Mouse (Mus musculus): ENCODE results near the gene Daxx. TPM values are rescaled to one million over a fixed set of nuclear protein-coding genes. Genes with fewer than 3 reads are reported as not detected.

Gene Daxx
- total RNA-seq, 2 experiments from 2014 or later = 25.5 to 27.7 TPM

GRCm38 (mm10) chr17:33926207-33926932, 17.2 kb downstream of the Daxx start:
- Histone ChIP-seq H3K27ac (no peak overlapping the region), H3K4me3 (no peak overlapping the region)
- DNase-seq (ENCODE audit: extremely low spot score in 1 of 2, low spot score in 2 of 2) = no peak
- intact Hi-C loops (cut with DNase I) = loop anchor here (10.0 kb wide), 1 partner anchor 1542 kb away; the partner anchor contains the start of gene Wiz
- TF ChIP-seq CTCF (IDR thresholded peaks at IDR 0.05) = peak; percentile 33

GRCm38 (mm10) chr17:33928251-33928947, 19.2 kb downstream of the Daxx start:
- no peak for DNase-seq (ENCODE audit: extremely low spot score in 1 of 2, low spot score in 2 of 2)
- Histone ChIP-seq H3K4me3 (peak overlapping the region; percentile 68), H3K27ac (peak overlapping the region; percentile 85)
- TF ChIP-seq CTCF (IDR thresholded peaks at IDR 0.05) = no peak
- intact Hi-C loops (cut with DNase I) = loop anchor here (10.0 kb wide), 1 partner anchor 1544 kb away; the partner anchor contains the start of gene Wiz

- TF ChIP-seq CTCF (IDR thresholded peaks at IDR 0.05) = peak; percentile 48
- DNase-seq (ENCODE audit: extremely low spot score in 1 of 2, low spot score in 2 of 2) = peak; percentile 94 to 97
- Histone ChIP-seq H3K4me3 (peak within 1 kb of the TSS; percentile 68), H3K27ac (peak within 1 kb of the TSS; percentile 97)
- intact Hi-C loops (cut with DNase I) = loop anchor here (10.0 kb wide), 1 partner anchor 1545 kb away; the partner anchor contains the start of gene Wiz
Observed at GRCm38 (mm10) chr17:33929371-33930279, 20.4 kb downstream of the Daxx start, which contains the start of gene Rgl2. Rgl2 (plus strand) TSS chr17:33929543.

GRCm38 (mm10) chr17:33930280-33931158, 21.3 kb downstream of the Daxx start:
- intact Hi-C loops (cut with DNase I) = no loop called here
- no peak for TF ChIP-seq CTCF (IDR thresholded peaks at IDR 0.05)
- Histone ChIP-seq H3K4me3 (peak overlapping the region; percentile 68), H3K27ac (peak overlapping the region; percentile 97)
- DNase-seq (ENCODE audit: extremely low spot score in 1 of 2, low spot score in 2 of 2) = peak; percentile 66 to 67

GRCm38 (mm10) chr17:33931159-33931866, 22.1 kb downstream of the Daxx start:
- Histone ChIP-seq H3K27ac (peak overlapping the region; percentile 97), H3K4me3 (peak overlapping the region; percentile 68)
- intact Hi-C loops (cut with DNase I) = no loop called here
- no peak for TF ChIP-seq CTCF (IDR thresholded peaks at IDR 0.05)
- no peak for DNase-seq (ENCODE audit: extremely low spot score in 1 of 2, low spot score in 2 of 2)

- no peak overlapping the region for H3K27ac ChIP-seq
- no peak for DNase-seq (ENCODE audit: extremely low spot score in 1 of 2, low spot score in 2 of 2)
- no peak overlapping the region for H3K4me3 ChIP-seq
- intact Hi-C loops (cut with DNase I) = no loop called here
- TF ChIP-seq CTCF (IDR thresholded peaks at IDR 0.05) = no peak
Observed at GRCm38 (mm10) chr17:33931947-33932346, 22.7 kb downstream of the Daxx start.

GRCm38 (mm10) chr17:33932448-33932847, 23.2 kb downstream of the Daxx start:
- no peak overlapping the region for H3K27ac ChIP-seq
- no peak for TF ChIP-seq CTCF (IDR thresholded peaks at IDR 0.05)
- no peak overlapping the region for H3K4me3 ChIP-seq
- DNase-seq (ENCODE audit: extremely low spot score in 1 of 2, low spot score in 2 of 2) = no peak
- intact Hi-C loops (cut with DNase I) = no loop called here

GRCm38 (mm10) chr17:33932970-33933369, 23.8 kb downstream of the Daxx start:
- no peak for TF ChIP-seq CTCF (IDR thresholded peaks at IDR 0.05)

GRCm38 (mm10) chr17:33935422-33936055, 26.3 kb downstream of the Daxx start:
- DNase-seq (ENCODE audit: extremely low spot score in 1 of 2, low spot score in 2 of 2) = no peak
- no peak overlapping the region for H3K4me3 ChIP-seq
- no peak for TF ChIP-seq CTCF (IDR thresholded peaks at IDR 0.05)
- H3K27ac ChIP-seq = no peak overlapping the region
- intact Hi-C loops (cut with DNase I) = no loop called here

More at GRCm38 (mm10) chr17:33932970-33933369, 23.8 kb downstream of the Daxx start:
- Histone ChIP-seq H3K27ac (no peak overlapping the region), H3K4me3 (no peak overlapping the region)
- intact Hi-C loops (cut with DNase I) = no loop called here
- DNase-seq (ENCODE audit: extremely low spot score in 1 of 2, low spot score in 2 of 2) = no peak

- intact Hi-C loops (cut with DNase I) = no loop called here
Observed at GRCm38 (mm10) chr17:33936993-33937392, 27.8 kb downstream of the Daxx start.

More at GRCm38 (mm10) chr17:33936993-33937392, 27.8 kb downstream of the Daxx start:
- no peak overlapping the region for H3K27ac ChIP-seq
- no peak overlapping the region for H3K4me3 ChIP-seq
- no peak for DNase-seq (ENCODE audit: extremely low spot score in 1 of 2, low spot score in 2 of 2)
- TF ChIP-seq CTCF (IDR thresholded peaks at IDR 0.05) = no peak

Data from left cerebral cortex, adult 2 months (tissue).